Mouse (Mus musculus) midbrain, embryonic 14.5 days (tissue): ENCODE data around the gene Krtap5-1. TPM values are rescaled to one million over a fixed set of nuclear protein-coding genes. Genes with fewer than 3 reads are reported as not detected.
A peak's percentile ranks its signal among the peaks of the same experiment; 100 is the strongest.
"Not testable (repeated sequence)": the region's sequence is repeated elsewhere in the genome, so short reads cannot be mapped to it uniquely, and the experiment has no call there.

Experiments
- ATAC-seq: fragments of 200-750 bp; cut with Nextera tagmentation; 2 replicates; pipeline ENCODE4 v1.8.0; 2017; ENCODE audit warnings: moderate number of reproducible peaks, moderate library complexity; ENCODE audit not compliant: low FRiP score, low TSS enrichment
- DNase-seq: peaks from one replicate; pipeline ENCODE4 v3.0.0-alpha.2; 2015
- H3K27ac ChIP-seq: fragments of 300-500 bp; sonication (generic); replicated peaks from 2 replicates; pipeline ENCODE4 v1.5.1; 2014; ENCODE audit warnings: mild to moderate bottlenecking, low read depth, low read length, moderate library complexity
- H3K27me3 ChIP-seq: fragments of 300-500 bp; sonication (generic); 2 replicates; pipeline ENCODE4 v1.6.1; 2014; ENCODE audit warnings: low read length, control low read depth, mixed read lengths; ENCODE audit not compliant: control insufficient read depth, insufficient read depth
- H3K36me3 ChIP-seq: fragments of 300-500 bp; sonication (generic); 2 replicates; pipeline ENCODE4 v1.6.1; 2014; ENCODE audit warnings: low read length, control low read depth; ENCODE audit not compliant: control insufficient read depth, insufficient read depth
- H3K4me1 ChIP-seq: fragments of 300-500 bp; sonication (generic); 2 replicates; pipeline ENCODE4 v1.6.1; 2014; ENCODE audit warnings: mild to moderate bottlenecking, antibody characterized with exemption, low read length, control low read depth; ENCODE audit not compliant: control insufficient read depth, insufficient read depth
- H3K4me2 ChIP-seq: fragments of 300-500 bp; sonication (generic); 2 replicates; pipeline ENCODE4 v1.6.1; 2014; ENCODE audit warnings: mild to moderate bottlenecking, low read length, moderate library complexity
- H3K4me3 ChIP-seq: fragments of 300-500 bp; sonication (generic); replicated peaks from 2 replicates; pipeline ENCODE4 v1.5.1; 2014; ENCODE audit warnings: low read depth, low read length
- H3K9ac ChIP-seq: fragments of 300-500 bp; sonication (generic); replicated peaks from 2 replicates; pipeline ENCODE4 v1.6.1; 2014; ENCODE audit warnings: mild to moderate bottlenecking, low read length, moderate library complexity
- H3K9me3 ChIP-seq: fragments of 300-500 bp; sonication (generic); 2 replicates; pipeline ENCODE4 v1.6.1; 2016; ENCODE audit warnings: low read length, control low read depth, mixed read lengths; ENCODE audit not compliant: control insufficient read depth
- WGBS: fragments of 180-500 bp; shearing (Covaris S2); extraction: QIAGEN DNeasy Blood & Tissue Kit; methylation state at CpG from one replicate; pipeline ENCODE4 v1.1.7; 2014; 5-methylcytosine and 5-hydroxymethylcytosine counted together
- polyA plus RNA-seq: library from polyadenylated mRNA; unstranded; fragments of >200 nt; fragmentation: Nextera tagmentation; extraction: Ambion mirVana; gene quantifications from 2 replicates; pipeline ENCODE4 v1.2.1, GENCODE M21; 2014

Gene Krtap5-1
- polyA plus RNA-seq, 1 experiment from 2014 or later: not detected

DNA sequence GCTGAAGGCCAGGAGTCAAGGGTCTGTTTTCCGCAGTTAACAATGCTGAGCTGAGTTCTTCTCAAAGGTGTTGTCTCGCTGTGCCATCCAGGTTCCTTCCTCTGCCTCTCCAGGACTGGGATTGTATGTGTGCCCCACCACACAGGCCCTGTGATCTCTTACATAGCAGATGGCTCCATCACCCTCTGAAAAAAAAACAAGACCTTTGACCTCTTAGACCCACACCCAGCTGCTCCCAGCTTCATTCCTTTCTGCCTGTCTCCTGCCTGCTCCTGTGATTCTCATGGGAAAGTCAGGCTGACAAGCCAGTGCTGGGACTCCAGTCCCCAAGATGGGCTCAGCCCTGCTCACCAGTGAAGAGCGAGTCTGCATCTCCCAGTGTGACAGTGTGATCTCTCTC, 31.6 kb upstream of the Krtap5-1 start:
- DNase-seq (no peak), ATAC-seq (no peak)
- no peaks in the 10 kb centered on the region for H3K36me3 ChIP-seq
- H3K9ac ChIP-seq: no peak overlapping the region
- H3K4me2 ChIP-seq: no peak overlapping the region
- no peak overlapping the region for H3K4me3 ChIP-seq
- no peaks in the 10 kb centered on the region for H3K27me3 ChIP-seq
- 67% methylated on average over 3 of the region's 3 CpGs for WGBS
- no peaks in the 10 kb centered on the region for H3K9me3 ChIP-seq
- no peak overlapping the region for H3K27ac ChIP-seq
- H3K4me1 ChIP-seq: no peaks in the 10 kb centered on the region

DNA sequence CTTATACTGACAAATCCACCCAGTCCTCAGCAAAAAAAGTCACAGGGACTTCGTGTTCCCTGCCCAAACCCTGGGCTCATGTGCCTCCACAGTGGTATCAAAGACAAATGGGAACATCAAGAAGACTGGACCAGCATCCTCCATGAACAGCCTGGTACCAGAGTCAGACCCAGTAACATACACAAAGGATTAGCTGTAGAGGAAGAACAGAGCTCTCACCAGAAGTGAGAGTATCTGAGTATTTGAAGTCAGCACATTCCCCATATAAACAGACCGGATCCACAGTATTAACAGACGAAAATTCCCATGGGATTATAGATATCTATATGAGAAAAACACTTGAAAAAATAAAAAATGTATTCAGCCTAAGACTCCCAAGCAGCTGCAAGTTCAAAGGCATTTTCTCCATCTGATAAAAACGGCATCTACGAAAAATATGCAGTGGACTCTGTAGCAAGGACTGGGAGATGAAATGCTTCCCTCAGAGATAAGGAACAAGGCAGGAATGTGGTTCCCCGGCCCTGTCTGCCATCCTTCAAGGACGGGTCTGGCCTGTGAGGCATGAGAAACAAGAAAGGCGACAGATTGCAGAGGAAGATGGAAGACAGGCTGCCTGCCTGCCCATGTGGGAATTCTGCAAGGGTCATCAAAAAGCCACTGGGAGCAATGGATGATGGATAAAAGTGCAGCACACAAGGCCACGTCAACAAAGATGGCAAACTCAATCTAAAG, 30.0 kb upstream of the Krtap5-1 start:
- ATAC-seq (no peak), DNase-seq (no peak)
- no peak overlapping the region for H3K4me2 ChIP-seq
- WGBS: 71% methylated on average over 9 of the region's 9 CpGs
- H3K27me3 ChIP-seq: no peaks in the 10 kb centered on the region
- no peak overlapping the region for H3K27ac ChIP-seq
- H3K36me3 ChIP-seq: no peaks in the 10 kb centered on the region
- no peaks in the 10 kb centered on the region for H3K9me3 ChIP-seq
- no peaks in the 10 kb centered on the region for H3K4me1 ChIP-seq
- H3K9ac ChIP-seq: no peak overlapping the region
- H3K4me3 ChIP-seq: no peak overlapping the region

DNA sequence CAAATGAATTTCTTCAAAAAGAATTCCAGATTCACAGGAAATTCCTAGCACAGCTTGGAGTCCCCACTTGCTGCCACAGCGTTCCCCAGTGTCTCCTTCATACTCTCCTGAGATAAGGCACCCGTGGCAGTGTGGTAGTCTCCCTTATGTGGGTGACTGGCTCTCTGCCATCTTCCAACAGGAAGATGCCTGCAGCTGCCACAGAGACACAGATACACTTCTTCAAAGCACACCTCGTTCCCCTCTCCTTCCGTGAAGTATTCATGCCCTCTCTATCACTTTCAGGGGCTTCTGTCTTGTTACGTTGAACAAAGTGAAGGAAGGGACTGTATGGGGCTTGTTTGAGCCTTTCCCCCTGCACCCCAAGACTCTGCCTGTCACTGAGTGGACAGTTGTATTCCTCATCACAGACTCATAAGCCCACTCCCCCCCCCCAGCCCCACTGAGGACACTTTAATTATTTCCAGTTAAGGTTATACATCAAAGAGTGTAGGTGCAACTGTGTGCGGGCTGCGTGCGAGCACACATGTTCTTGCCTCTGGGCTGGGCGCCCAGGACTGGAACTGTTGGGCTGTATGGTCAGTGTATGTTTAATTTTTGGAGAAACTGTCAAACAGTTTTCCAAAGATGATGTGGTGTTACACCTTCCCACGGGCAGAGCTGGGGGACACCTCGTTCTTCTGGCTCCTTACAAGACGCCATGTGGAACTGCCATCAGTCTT, 26.6 kb upstream of the Krtap5-1 start:
- H3K4me2 ChIP-seq: no peak overlapping the region
- 92% methylated on average over 12 of the region's 12 CpGs for WGBS
- DNase-seq (no peak), ATAC-seq (no peak)
- H3K27me3 ChIP-seq: no peaks in the 10 kb centered on the region
- H3K9me3 ChIP-seq: no peaks in the 10 kb centered on the region
- H3K4me3 ChIP-seq: no peak overlapping the region
- H3K36me3 ChIP-seq: no peaks in the 10 kb centered on the region
- H3K4me1 ChIP-seq: peaks cover 8% of the 10 kb centered on the region; the same call in 1 of the 2 replicates
- H3K27ac ChIP-seq: no peak overlapping the region
- no peak overlapping the region for H3K9ac ChIP-seq

DNA sequence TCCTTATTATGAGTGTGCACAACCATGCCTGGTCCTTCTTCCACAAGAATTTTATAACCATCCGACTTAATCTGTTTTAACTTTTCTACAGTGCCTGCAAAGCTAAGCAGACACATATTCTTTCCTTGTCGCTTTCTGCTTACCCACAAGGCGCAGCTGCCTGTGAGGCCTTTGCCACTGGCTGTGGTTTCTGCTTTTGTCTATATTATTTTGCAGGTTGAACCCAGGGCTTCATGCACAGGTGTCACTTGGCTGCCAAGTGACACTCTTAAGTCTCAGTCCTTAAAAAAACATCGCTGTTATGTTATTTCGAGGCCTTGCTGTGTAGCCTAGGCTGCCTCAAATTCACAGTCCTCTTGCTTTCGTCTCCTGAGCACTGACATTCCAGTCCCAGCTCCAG, 25.7 kb upstream of the Krtap5-1 start:
- H3K9ac ChIP-seq: no peak overlapping the region
- H3K27ac ChIP-seq: no peak overlapping the region
- no peak overlapping the region for H3K4me2 ChIP-seq
- WGBS: 95% methylated on average over 6 of the region's 6 CpGs
- H3K4me3 ChIP-seq: no peak overlapping the region
- H3K4me1 ChIP-seq: peaks cover 8% of the 10 kb centered on the region; the same call in 1 of the 2 replicates
- H3K36me3 ChIP-seq: no peaks in the 10 kb centered on the region
- no peaks in the 10 kb centered on the region for H3K27me3 ChIP-seq
- ATAC-seq: no peak
- no peaks in the 10 kb centered on the region for H3K9me3 ChIP-seq
- no peak for DNase-seq

DNA sequence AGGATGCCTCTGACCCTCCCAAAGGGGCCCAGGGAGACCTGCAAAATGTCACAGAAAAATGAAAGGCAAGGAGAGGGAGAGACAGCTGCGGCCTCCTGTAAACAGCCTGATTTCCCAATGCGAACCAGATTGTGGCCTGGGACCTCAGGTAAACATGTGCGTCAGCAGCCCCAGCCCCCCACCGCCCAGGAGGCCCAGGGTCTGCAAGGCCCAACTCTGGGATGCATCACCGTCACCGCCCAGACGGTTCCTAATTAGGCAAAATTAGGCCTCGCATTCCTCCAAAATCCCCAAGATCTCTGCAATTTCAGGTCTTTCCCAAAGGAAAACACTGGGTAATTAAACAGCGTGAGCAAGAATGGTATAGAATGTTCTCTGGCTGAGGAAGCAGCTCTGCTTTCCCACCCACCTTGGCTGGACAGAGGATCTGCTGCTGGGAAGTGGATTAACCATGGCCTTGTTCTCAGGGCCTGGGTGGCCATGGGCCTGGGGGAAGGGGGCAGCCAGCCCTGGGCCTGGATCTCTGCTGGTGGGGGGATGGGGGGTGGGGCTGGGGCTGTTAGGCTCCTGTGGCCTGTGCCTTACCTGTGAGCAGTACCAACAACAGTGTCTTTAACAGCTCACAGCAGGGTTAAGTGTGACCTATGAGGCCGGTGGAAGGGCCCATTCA, 24.9 kb upstream of the Krtap5-1 start:
- H3K4me3 ChIP-seq, H3K27ac ChIP-seq, H3K27me3 ChIP-seq, DNase-seq, H3K9me3 ChIP-seq, H3K4me1 ChIP-seq, H3K36me3 ChIP-seq, H3K9ac ChIP-seq, ATAC-seq, H3K4me2 ChIP-seq: not testable (repeated sequence)
- 60% methylated on average over 3 of the region's 10 CpGs for WGBS

DNA sequence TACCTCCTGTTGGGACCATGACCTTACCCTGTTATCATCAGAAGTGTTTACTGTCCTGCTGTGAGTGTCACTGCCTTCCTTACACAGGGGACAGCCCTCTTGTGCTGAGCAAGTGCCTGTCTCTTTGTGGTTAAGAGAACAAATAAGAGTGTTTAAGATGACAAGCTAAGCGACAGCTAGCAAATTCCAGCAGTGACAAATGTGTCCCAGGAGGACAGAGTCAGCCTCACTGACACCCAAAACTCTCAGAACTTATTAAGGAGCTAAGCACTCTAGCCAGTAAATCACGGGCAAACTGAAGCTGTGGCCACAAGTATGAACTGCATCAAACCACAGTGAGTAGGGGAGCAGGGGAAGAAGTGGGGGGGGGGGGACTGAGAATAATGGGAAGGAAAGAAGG, 24.0 kb upstream of the Krtap5-1 start:
- ATAC-seq: no peak
- WGBS: 44% methylated on average over 2 of the region's 2 CpGs
- Histone ChIP-seq H3K4me2 (no peak overlapping the region), H3K4me3 (no peak overlapping the region), H3K27ac (no peak overlapping the region), H3K36me3 (no peaks in the 10 kb centered on the region), H3K9me3 (no peaks in the 10 kb centered on the region), H3K4me1 (peaks cover 8% of the 10 kb centered on the region; the same call in 1 of the 2 replicates), H3K27me3 (no peaks in the 10 kb centered on the region), H3K9ac (no peak overlapping the region)
- peak; percentile 10 for DNase-seq

DNA sequence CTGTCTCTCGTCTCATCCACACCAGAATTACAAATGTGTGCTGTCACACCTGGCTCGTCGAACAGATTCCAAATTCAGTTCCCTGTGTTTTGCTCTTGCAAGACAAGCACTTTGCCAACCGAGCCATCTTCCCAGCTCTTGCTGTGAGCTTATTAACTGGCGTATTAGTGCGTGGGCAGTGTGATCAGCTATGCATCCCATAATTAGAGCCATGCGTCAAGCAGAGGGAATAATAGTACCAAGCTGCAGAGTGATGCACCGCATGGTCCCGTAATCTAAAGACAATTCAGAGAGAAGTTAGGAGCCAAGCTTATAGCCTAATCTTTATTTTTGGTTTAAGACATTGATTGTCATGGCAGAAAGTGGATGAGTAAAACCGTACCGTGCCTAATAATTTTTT, 22.2 kb upstream of the Krtap5-1 start:
- DNase-seq: no peak
- no peak for ATAC-seq
- Histone ChIP-seq H3K9me3 (no peaks in the 10 kb centered on the region), H3K4me2 (no peak overlapping the region), H3K4me3 (no peak overlapping the region), H3K27me3 (no peaks in the 10 kb centered on the region), H3K4me1 (peaks cover 14% of the 10 kb centered on the region), H3K27ac (no peak overlapping the region), H3K9ac (no peak overlapping the region), H3K36me3 (no peaks in the 10 kb centered on the region)
- WGBS: 84% methylated on average over 11 of the region's 11 CpGs

DNA sequence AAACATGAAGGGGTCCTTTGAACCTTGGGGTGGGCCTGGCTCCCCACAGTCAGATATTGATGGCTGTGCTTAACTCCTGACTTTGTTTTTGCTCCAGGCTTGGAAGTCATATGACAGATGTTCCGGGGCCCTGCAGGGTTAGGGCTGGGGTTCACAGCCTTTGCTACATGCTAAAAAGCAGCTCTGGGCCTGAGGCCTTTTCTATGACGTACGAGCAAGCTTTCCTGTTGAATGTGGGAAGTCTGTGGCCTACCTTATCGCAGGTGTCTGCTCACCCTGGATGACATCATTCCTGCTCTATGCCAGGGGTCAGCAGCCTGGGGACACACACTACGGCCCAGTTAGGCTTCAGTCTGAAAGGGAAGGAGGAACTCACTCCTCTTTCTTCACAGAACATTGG, 20.3 kb upstream of the Krtap5-1 start:
- Histone ChIP-seq H3K27me3 (no peaks in the 10 kb centered on the region), H3K4me1 (peaks cover 14% of the 10 kb centered on the region), H3K4me3 (no peak overlapping the region), H3K9ac (no peak overlapping the region), H3K4me2 (no peak overlapping the region), H3K27ac (no peak overlapping the region), H3K9me3 (no peaks in the 10 kb centered on the region), H3K36me3 (no peaks in the 10 kb centered on the region)
- DNase-seq (no peak), ATAC-seq (no peak)
- 89% methylated on average over 5 of the region's 5 CpGs for WGBS
